Mouse (Mus musculus) intestine, postnatal 0 days (tissue): Measurements from ENCODE around the gene Gfpt2. TPM values are rescaled to one million over a fixed set of nuclear protein-coding genes. Genes with fewer than 3 reads are reported as not detected.
A peak's percentile ranks its signal among the peaks of the same experiment; 100 is the strongest.

Experiments
- ATAC-seq: fragments of 200-750 bp; cut with Nextera tagmentation; 2 replicates; pipeline ENCODE4 v1.8.0; 2017; ENCODE audit warnings: mild to moderate bottlenecking, moderate TSS enrichment, moderate library complexity
- H3K27ac ChIP-seq: fragments of 300-500 bp; sonication (generic); 2 replicates; pipeline ENCODE4 v1.5.1; 2014; ENCODE audit warnings: mild to moderate bottlenecking, low read depth, low read length, moderate library complexity
- H3K27me3 ChIP-seq: fragments of 300-500 bp; sonication (generic); replicated peaks from 2 replicates; pipeline ENCODE4 v1.6.1; 2014; ENCODE audit warnings: low read length, mixed read lengths; ENCODE audit not compliant: control insufficient read depth, insufficient read depth
- H3K36me3 ChIP-seq: fragments of 300-500 bp; sonication (generic); 2 replicates; pipeline ENCODE4 v1.6.1; 2014; ENCODE audit warnings: mild to moderate bottlenecking, moderate library complexity; ENCODE audit not compliant: control insufficient read depth, insufficient read depth
- H3K4me1 ChIP-seq: fragments of 300-500 bp; sonication (generic); replicated peaks from 2 replicates; pipeline ENCODE4 v1.6.1; 2014; ENCODE audit warnings: antibody characterized with exemption, low read length, mixed read lengths; ENCODE audit not compliant: control insufficient read depth, insufficient read depth
- H3K4me2 ChIP-seq: fragments of 300-500 bp; sonication (generic); replicated peaks from 2 replicates; pipeline ENCODE4 v1.6.1; 2014; ENCODE audit warnings: low read depth, mild to moderate bottlenecking, moderate library complexity
- H3K4me3 ChIP-seq: fragments of 300-500 bp; sonication (generic); 2 replicates; pipeline ENCODE4 v1.5.1; 2014; ENCODE audit warnings: low read depth, low read length
- H3K9ac ChIP-seq: fragments of 300-500 bp; sonication (generic); 2 replicates; pipeline ENCODE4 v1.6.1; 2014; ENCODE audit warnings: mild to moderate bottlenecking, low read depth, low read length
- H3K9me3 ChIP-seq: fragments of 300-500 bp; sonication (generic); 2 replicates; pipeline ENCODE4 v1.6.1; 2016; ENCODE audit warnings: mixed run types; ENCODE audit not compliant: control insufficient read depth
- CTCF ChIP-seq: sonication (generic); IDR thresholded peaks from 2 replicates; pipeline ENCODE4 v1.5.1; 2016; ENCODE audit warnings: low read depth, mild to moderate bottlenecking, control low read depth, antibody characterized with exemption, moderate library complexity
- WGBS: fragments of 180-500 bp; shearing (Covaris S2); extraction: QIAGEN DNeasy Blood & Tissue Kit; methylation state at CpG from one replicate; pipeline ENCODE4 v1.1.7; 2014; 5-methylcytosine and 5-hydroxymethylcytosine counted together
- polyA plus RNA-seq: library from polyadenylated mRNA; unstranded; fragments of >200 nt; fragmentation: Nextera tagmentation; extraction: Ambion mirVana; gene quantifications from 2 replicates; pipeline ENCODE4 v1.2.1, GENCODE M21; 2015

Gfpt2 gene
- polyA plus RNA-seq = 1.7 and 2.8 TPM in 2 replicates

- H3K9ac ChIP-seq = peak within 1 kb of the TSS; percentile 13
- H3K27ac ChIP-seq = no peak within 1 kb of the TSS
- no peak for TF ChIP-seq CTCF
- H3K9me3 ChIP-seq = no peaks in the 10 kb centered on the region
- WGBS = under 1% methylated on average over 25 of the region's 25 CpGs
- H3K27me3 ChIP-seq = peaks cover 9% of the 10 kb centered on the region
- no peaks in the 10 kb centered on the region for H3K4me1 ChIP-seq
- H3K4me2 ChIP-seq = peak within 1 kb of the TSS; percentile 83
- ATAC-seq = peak; percentile 84
- peak within 1 kb of the TSS; percentile 46 for H3K4me3 ChIP-seq
- H3K36me3 ChIP-seq = no peaks in the 10 kb centered on the region
Observed at GRCm38 (mm10) chr11:49793619-49794341, at the start of gene Gfpt2. TSS of gene Gfpt2 (plus strand) at chr11:49794178.

GRCm38 (mm10) chr11:49744981-49745380 is 49.0 kb upstream of the Gfpt2 start:
- Histone ChIP-seq H3K27me3 (no peaks in the 10 kb centered on the region), H3K9me3 (no peaks in the 10 kb centered on the region), H3K27ac (no peak overlapping the region), H3K4me1 (no peaks in the 10 kb centered on the region), H3K4me2 (no peak overlapping the region), H3K36me3 (no peaks in the 10 kb centered on the region), H3K4me3 (no peak overlapping the region), H3K9ac (no peak overlapping the region)
- no peak for TF ChIP-seq CTCF
- no peak for ATAC-seq

- Histone ChIP-seq H3K27me3 (no peaks in the 10 kb centered on the region), H3K36me3 (no peaks in the 10 kb centered on the region), H3K27ac (no peak overlapping the region), H3K4me2 (no peak overlapping the region), H3K9ac (no peak overlapping the region), H3K9me3 (no peaks in the 10 kb centered on the region), H3K4me3 (no peak overlapping the region), H3K4me1 (no peaks in the 10 kb centered on the region)
- no peak for TF ChIP-seq CTCF
- ATAC-seq = no peak
- WGBS = 72% methylated on average over 3 of the region's 3 CpGs
Observed at GRCm38 (mm10) chr11:49745839-49746238, 48.1 kb upstream of the Gfpt2 start.

- no peak for ATAC-seq
- 83% methylated on average over 1 of the region's 1 CpGs for WGBS
- Histone ChIP-seq H3K4me3 (no peak overlapping the region), H3K27me3 (no peaks in the 10 kb centered on the region), H3K4me2 (no peak overlapping the region), H3K4me1 (no peaks in the 10 kb centered on the region), H3K36me3 (no peaks in the 10 kb centered on the region), H3K9ac (no peak overlapping the region), H3K9me3 (no peaks in the 10 kb centered on the region), H3K27ac (no peak overlapping the region)
- TF ChIP-seq CTCF = no peak
Observed at GRCm38 (mm10) chr11:49746756-49747155, 47.2 kb upstream of the Gfpt2 start.

GRCm38 (mm10) chr11:49754958-49755665 is 38.9 kb upstream of the Gfpt2 start:
- no peak for TF ChIP-seq CTCF
- ATAC-seq = peak; percentile 30; the same call in 1 of the 2 replicates

GRCm38 (mm10) chr11:49758096-49758495 is 35.9 kb upstream of the Gfpt2 start:
- Histone ChIP-seq H3K4me1 (peaks cover 3% of the 10 kb centered on the region; the same call in 1 of the 2 replicates), H3K27me3 (no peaks in the 10 kb centered on the region), H3K4me3 (no peak overlapping the region), H3K9ac (no peak overlapping the region), H3K27ac (no peak overlapping the region), H3K36me3 (no peaks in the 10 kb centered on the region), H3K9me3 (no peaks in the 10 kb centered on the region), H3K4me2 (no peak overlapping the region)
- 82% methylated on average over 3 of the region's 3 CpGs for WGBS
- TF ChIP-seq CTCF = no peak
- ATAC-seq = no peak

More at GRCm38 (mm10) chr11:49754958-49755665, 38.9 kb upstream of the Gfpt2 start:
- no peak overlapping the region for H3K27ac ChIP-seq
- 26% methylated on average over 12 of the region's 12 CpGs for WGBS
- no peak overlapping the region for H3K4me3 ChIP-seq
- no peak overlapping the region for H3K9ac ChIP-seq
- H3K9me3 ChIP-seq = no peaks in the 10 kb centered on the region
- no peaks in the 10 kb centered on the region for H3K27me3 ChIP-seq
- H3K36me3 ChIP-seq = no peaks in the 10 kb centered on the region
- H3K4me1 ChIP-seq = peaks cover 3% of the 10 kb centered on the region; the same call in 1 of the 2 replicates
- peak overlapping the region; percentile 2 for H3K4me2 ChIP-seq
